Mouse (Mus musculus) cerebellum, adult 18-20 months (tissue): ENCODE data around the gene Pibf1.
A peak's percentile ranks its signal among the peaks of the same experiment; 100 is the strongest.

Experiments used
- DNase-seq, 2 experiments: peaks; one replicate each; pipeline ENCODE4 v3.0.0; 2021

Pibf1 gene

DNA sequence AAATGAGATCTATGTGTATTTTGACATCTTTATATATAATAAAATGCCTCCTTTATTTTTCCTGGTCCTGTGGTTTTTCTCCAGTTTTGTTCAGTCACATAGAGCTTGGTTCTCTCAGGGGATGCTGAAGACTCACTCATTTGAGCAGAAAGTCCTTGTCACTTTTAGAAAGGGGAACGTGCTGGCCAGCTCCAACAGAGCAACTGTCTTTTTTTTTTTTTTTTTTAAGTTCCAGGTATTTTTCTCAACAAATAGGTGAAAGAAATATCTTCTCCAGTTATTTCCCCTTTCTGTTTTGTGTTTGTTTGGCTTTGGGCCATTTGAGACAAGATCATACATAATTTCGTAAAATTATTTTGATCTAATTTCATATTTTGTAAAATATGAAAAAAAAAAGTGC, 174.8 kb downstream of the Pibf1 start:
- no peak for DNase-seq

DNA sequence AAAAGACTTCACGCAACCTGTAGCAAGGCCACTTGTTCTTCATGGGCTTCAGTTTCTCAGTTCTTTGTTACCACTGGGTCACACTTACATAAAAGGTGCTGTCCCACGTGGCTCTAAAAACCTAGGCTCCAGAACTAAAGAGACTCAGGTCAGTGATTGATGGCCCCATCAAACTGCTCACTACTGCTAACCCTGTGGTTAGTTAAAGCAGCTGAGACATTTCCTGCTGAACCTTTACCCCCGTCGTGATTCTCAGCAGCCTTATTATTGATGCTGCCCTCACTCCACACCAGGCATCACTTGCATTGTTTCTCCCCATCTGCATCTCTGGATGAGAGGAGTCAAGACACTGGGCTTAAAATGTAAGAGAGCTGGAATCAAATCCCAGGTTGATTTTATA, 176.6 kb downstream of the Pibf1 start:
- DNase-seq = no peak

GRCm38 (mm10) chr14:99278312-99278711, 179.1 kb downstream of the Pibf1 start:
- DNase-seq = no peak

GRCm38 (mm10) chr14:99278763-99279486, 179.7 kb downstream of the Pibf1 start:
- no peak for DNase-seq

DNA sequence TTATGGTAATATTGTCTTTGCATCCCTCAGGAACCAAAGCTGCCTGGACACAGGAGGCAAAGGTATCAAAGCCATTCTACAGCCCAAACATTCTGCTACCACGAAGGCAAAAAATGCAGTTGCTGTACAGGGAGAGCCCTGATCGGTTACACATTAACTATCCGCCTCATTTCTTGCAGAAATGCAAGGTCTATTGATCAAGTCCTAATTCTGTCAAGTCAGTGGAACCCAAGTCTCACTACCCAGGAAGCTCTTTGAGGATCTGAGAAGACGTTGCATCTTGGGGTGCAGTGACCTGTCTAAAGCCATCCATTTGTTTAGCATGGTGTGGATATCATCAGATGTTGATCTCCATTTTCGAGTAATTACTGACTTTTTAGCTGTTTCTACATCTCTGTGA, 181.2 kb downstream of the Pibf1 start:
- no peak for DNase-seq

DNA sequence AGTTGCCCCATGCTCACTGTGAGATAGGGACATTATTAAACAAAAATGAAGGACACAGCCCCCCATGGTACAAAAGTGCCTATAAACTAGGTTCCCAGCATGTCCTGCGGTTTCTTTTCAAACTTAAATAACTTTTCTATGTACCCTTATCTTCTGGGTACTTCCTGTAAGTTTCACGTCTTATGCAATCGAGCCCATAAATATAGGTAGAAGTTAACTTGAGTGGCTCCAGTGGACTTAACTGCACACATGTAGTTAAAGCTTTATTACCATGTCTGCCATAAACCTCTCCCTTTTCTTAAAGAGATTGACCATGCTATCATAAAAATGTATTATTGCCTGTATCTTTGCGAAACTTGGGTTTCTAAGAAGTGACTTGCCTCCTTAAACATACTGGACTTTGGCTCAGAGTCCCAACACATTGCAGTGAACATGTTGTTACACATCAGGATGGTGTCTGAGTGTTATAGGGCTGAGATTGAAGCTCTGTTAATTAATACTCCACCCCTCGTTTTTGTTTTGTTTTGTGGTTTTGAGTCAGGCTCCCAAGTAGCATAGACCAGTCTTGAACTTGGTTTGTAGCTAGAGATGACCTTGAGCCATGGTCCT, 181.7 kb downstream of the Pibf1 start:
- no peak for DNase-seq

GRCm38 (mm10) chr14:99285486-99285885, 186.3 kb downstream of the Pibf1 start:
- no peak for DNase-seq

DNA sequence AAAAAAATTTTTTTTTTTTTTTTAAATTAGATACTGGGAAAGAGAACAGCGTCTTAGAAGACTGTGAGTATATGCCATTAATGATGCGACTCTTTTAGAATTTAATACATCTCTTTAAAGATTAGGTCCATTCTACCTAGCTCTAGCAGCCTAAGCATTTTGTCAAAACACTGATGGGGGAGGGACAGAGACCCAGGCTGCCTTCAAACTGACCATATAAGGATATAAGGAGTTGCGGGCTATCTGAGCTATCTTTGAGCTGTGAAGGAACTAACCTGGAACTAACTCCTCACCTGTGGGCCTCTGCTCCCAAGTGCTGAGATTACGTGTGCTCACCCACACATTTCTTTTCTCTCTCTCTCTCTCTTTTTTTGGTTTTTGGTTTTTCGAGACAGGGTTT, 193.0 kb downstream of the Pibf1 start:
- no peak for DNase-seq

GRCm38 (mm10) chr14:99294424-99294823, 195.2 kb downstream of the Pibf1 start:
- DNase-seq = no peak

- no peak for DNase-seq
Observed at GRCm38 (mm10) chr14:99295606-99296341, 196.6 kb downstream of the Pibf1 start.

GRCm38 (mm10) chr14:99298385-99299021, 199.3 kb downstream of the Pibf1 start, which contains the start of gene Klf5:
TSS of gene Klf5 (plus strand) at chr14:99298691.
- peak; percentile 69 to 78 for DNase-seq

GRCm38 (mm10) chr14:99299022-99299481, 199.8 kb downstream of the Pibf1 start:
- DNase-seq = peak; percentile 11 to 46

- DNase-seq = no peak
Observed at GRCm38 (mm10) chr14:99299701-99300191, 200.5 kb downstream of the Pibf1 start.

- DNase-seq = no peak
Observed at GRCm38 (mm10) chr14:99301472-99301871, 202.2 kb downstream of the Pibf1 start.
